Mouse (Mus musculus) intestine, postnatal 0 days (tissue): ENCODE measurements at regions not wholly inside any gene's neighbourhood (a gene's known extent, or its start where the extent isn't known, plus 50 kb on each side); places are given as distances from the start of the nearest gene placed in this dataset.

Experiments
- ATAC-seq: fragments of 200-750 bp; cut with Nextera tagmentation; 2 replicates; pipeline ENCODE4 v1.8.0; 2017; ENCODE audit warnings: mild to moderate bottlenecking, moderate TSS enrichment, moderate library complexity
- H3K27ac ChIP-seq: fragments of 300-500 bp; sonication (generic); 2 replicates; pipeline ENCODE4 v1.5.1; 2014; ENCODE audit warnings: mild to moderate bottlenecking, low read depth, low read length, moderate library complexity
- H3K27me3 ChIP-seq: fragments of 300-500 bp; sonication (generic); replicated peaks from 2 replicates; pipeline ENCODE4 v1.6.1; 2014; ENCODE audit warnings: low read length, mixed read lengths; ENCODE audit not compliant: control insufficient read depth, insufficient read depth
- H3K36me3 ChIP-seq: fragments of 300-500 bp; sonication (generic); 2 replicates; pipeline ENCODE4 v1.6.1; 2014; ENCODE audit warnings: mild to moderate bottlenecking, moderate library complexity; ENCODE audit not compliant: control insufficient read depth, insufficient read depth
- H3K4me1 ChIP-seq: fragments of 300-500 bp; sonication (generic); replicated peaks from 2 replicates; pipeline ENCODE4 v1.6.1; 2014; ENCODE audit warnings: antibody characterized with exemption, low read length, mixed read lengths; ENCODE audit not compliant: control insufficient read depth, insufficient read depth
- H3K4me2 ChIP-seq: fragments of 300-500 bp; sonication (generic); replicated peaks from 2 replicates; pipeline ENCODE4 v1.6.1; 2014; ENCODE audit warnings: low read depth, mild to moderate bottlenecking, moderate library complexity
- H3K4me3 ChIP-seq: fragments of 300-500 bp; sonication (generic); 2 replicates; pipeline ENCODE4 v1.5.1; 2014; ENCODE audit warnings: low read depth, low read length
- H3K9ac ChIP-seq: fragments of 300-500 bp; sonication (generic); 2 replicates; pipeline ENCODE4 v1.6.1; 2014; ENCODE audit warnings: mild to moderate bottlenecking, low read depth, low read length
- H3K9me3 ChIP-seq: fragments of 300-500 bp; sonication (generic); 2 replicates; pipeline ENCODE4 v1.6.1; 2016; ENCODE audit warnings: mixed run types; ENCODE audit not compliant: control insufficient read depth
- CTCF ChIP-seq: sonication (generic); IDR thresholded peaks from 2 replicates; pipeline ENCODE4 v1.5.1; 2016; ENCODE audit warnings: low read depth, mild to moderate bottlenecking, control low read depth, antibody characterized with exemption, moderate library complexity
- WGBS: fragments of 180-500 bp; shearing (Covaris S2); extraction: QIAGEN DNeasy Blood & Tissue Kit; methylation state at CpG from one replicate; pipeline ENCODE4 v1.1.7; 2014; 5-methylcytosine and 5-hydroxymethylcytosine counted together

GRCm38 (mm10) chr11:22677337-22677736 is 165.4 kb downstream of the Tmem17 start:
- no peak for ATAC-seq
- H3K4me3 ChIP-seq: no peak overlapping the region
- no peak overlapping the region for H3K27ac ChIP-seq
- no peak overlapping the region for H3K4me2 ChIP-seq
- TF ChIP-seq CTCF: peak; percentile 79
- no peaks in the 10 kb centered on the region for H3K4me1 ChIP-seq
- H3K36me3 ChIP-seq: no peaks in the 10 kb centered on the region
- 22% methylated on average over 2 of the region's 2 CpGs for WGBS
- no peak overlapping the region for H3K9ac ChIP-seq
- H3K27me3 ChIP-seq: no peaks in the 10 kb centered on the region
- H3K9me3 ChIP-seq: no peaks in the 10 kb centered on the region

- Histone ChIP-seq H3K27ac (no peak overlapping the region), H3K36me3 (no peaks in the 10 kb centered on the region), H3K4me1 (no peaks in the 10 kb centered on the region), H3K9ac (no peak overlapping the region), H3K4me3 (no peak overlapping the region), H3K9me3 (no peaks in the 10 kb centered on the region), H3K4me2 (no peak overlapping the region), H3K27me3 (no peaks in the 10 kb centered on the region)
- WGBS: 87% methylated on average over 4 of the region's 4 CpGs
- TF ChIP-seq CTCF: no peak
- ATAC-seq: no peak
These were observed 172.7 kb downstream of the Tmem17 start for GRCm38 (mm10) chr11:22684576-22684975.

DNA sequence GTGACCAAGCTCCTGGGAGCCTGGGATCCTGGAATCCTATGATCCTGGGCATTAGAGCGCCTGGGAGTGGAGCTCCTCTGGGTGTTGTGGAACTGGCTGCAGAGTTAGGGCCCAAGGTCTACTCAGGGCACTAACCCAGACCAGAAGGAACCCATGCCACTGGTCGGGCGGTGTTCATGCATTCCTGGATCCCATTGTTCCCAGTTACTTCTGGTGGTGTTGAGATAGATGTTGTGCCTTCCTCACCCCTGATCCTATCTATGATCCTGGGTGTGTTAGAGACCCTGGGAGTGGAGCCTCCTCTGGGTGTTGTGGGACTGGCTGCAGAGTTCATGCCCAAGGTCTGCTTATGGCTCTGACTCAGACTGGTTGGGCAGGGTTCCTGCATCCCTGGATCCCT is 169.9 kb downstream of the B3gnt2 start:
- H3K27ac ChIP-seq: no peak overlapping the region
- no peaks in the 10 kb centered on the region for H3K36me3 ChIP-seq
- 96% methylated on average over 3 of the region's 3 CpGs for WGBS
- no peak for ATAC-seq
- no peaks in the 10 kb centered on the region for H3K9me3 ChIP-seq
- no peak for TF ChIP-seq CTCF
- H3K4me1 ChIP-seq: no peaks in the 10 kb centered on the region
- no peak overlapping the region for H3K4me3 ChIP-seq
- H3K27me3 ChIP-seq: no peaks in the 10 kb centered on the region
- H3K4me2 ChIP-seq: no peak overlapping the region
- H3K9ac ChIP-seq: no peak overlapping the region

DNA sequence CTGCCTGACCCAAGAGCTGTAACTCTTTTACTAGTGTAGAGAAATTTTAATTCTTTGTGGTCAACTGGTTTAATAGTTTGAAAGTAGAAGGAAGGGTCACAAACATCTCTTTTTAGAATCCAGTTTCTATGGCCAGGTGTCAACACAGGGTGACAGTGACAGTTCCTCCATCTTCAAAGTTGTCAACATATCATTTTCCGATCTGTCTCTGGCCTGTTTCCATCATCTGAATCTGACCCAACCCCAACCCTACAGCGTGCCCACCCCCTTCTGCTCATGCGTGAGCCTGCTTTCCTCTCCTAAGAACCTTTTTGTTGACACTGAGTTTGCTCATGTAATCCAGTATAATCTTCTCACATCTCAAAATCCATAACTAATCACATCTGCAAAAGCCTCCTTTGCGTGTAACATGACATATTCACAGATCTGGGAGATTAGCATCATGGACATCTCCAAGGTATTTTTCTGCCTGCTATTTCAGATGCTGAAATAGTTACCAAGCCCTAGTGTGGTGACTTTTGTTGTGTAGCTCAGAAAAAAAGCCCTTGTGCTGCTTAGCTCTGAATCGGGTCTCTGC is 168.4 kb downstream of the B3gnt2 start:
- no peak overlapping the region for H3K4me2 ChIP-seq
- H3K27me3 ChIP-seq: no peaks in the 10 kb centered on the region
- TF ChIP-seq CTCF: no peak
- H3K9me3 ChIP-seq: no peaks in the 10 kb centered on the region
- 71% methylated on average over 5 of the region's 5 CpGs for WGBS
- H3K9ac ChIP-seq: no peak overlapping the region
- H3K4me1 ChIP-seq: no peaks in the 10 kb centered on the region
- H3K36me3 ChIP-seq: no peaks in the 10 kb centered on the region
- no peak overlapping the region for H3K4me3 ChIP-seq
- no peak overlapping the region for H3K27ac ChIP-seq
- no peak for ATAC-seq

- H3K36me3 ChIP-seq: no peaks in the 10 kb centered on the region
- peak; percentile 35 for TF ChIP-seq CTCF
- H3K27me3 ChIP-seq: no peaks in the 10 kb centered on the region
- ATAC-seq: no peak
- H3K4me1 ChIP-seq: no peaks in the 10 kb centered on the region
- no peak overlapping the region for H3K27ac ChIP-seq
- H3K9me3 ChIP-seq: no peaks in the 10 kb centered on the region
- 30% methylated on average over 1 of the region's 1 CpGs for WGBS
- H3K4me3 ChIP-seq: no peak overlapping the region
- no peak overlapping the region for H3K4me2 ChIP-seq
- H3K9ac ChIP-seq: no peak overlapping the region
These were observed 167.8 kb downstream of the B3gnt2 start for GRCm38 (mm10) chr11:22692941-22693341.

DNA sequence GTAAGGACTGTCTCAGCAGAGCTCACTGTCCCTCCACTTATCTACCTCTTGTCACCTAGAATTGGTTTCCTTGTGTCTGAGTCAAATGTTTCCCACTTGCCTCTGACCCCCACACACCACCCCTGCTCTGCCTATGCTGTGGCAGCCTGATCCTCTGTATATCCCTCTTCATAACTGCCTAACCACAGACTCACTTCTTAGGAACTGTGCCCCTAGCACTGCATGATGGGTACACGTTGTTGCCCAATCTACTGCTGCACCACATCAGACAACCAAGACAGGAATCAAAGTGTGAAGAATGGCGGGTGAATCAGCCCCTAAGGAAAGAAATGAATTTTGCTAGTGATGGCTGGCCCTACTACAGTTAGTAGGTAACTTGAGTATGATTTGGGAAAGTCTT is 167.4 kb downstream of the B3gnt2 start:
- TF ChIP-seq CTCF: no peak
- no peak for ATAC-seq
- Histone ChIP-seq H3K4me1 (no peaks in the 10 kb centered on the region), H3K9me3 (no peaks in the 10 kb centered on the region), H3K36me3 (no peaks in the 10 kb centered on the region), H3K4me2 (no peak overlapping the region), H3K4me3 (no peak overlapping the region), H3K27ac (no peak overlapping the region), H3K27me3 (no peaks in the 10 kb centered on the region), H3K9ac (no peak overlapping the region)
- WGBS: 82% methylated on average over 2 of the region's 2 CpGs

DNA sequence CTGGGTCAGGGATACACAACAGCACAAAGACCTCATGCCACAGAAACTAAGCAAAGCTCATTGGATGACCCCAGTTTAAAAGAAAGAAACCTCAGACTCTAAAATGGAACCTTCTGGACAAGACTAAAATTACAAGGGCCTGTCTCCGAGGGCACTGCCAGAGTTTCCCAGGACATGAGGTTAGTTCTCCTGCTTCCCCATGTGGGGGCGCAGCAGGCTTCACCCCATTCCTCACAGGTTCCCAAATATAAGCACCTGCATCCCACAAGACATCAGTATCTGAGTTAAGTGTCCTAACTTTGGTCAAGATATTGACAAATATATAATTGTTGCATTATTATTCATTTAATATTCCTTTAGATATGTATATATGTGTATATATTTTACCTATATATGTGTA is 166.8 kb downstream of the B3gnt2 start:
- Histone ChIP-seq H3K9ac (no peak overlapping the region), H3K9me3 (no peaks in the 10 kb centered on the region), H3K4me3 (no peak overlapping the region), H3K27ac (no peak overlapping the region), H3K4me1 (no peaks in the 10 kb centered on the region), H3K4me2 (no peak overlapping the region), H3K36me3 (no peaks in the 10 kb centered on the region), H3K27me3 (no peaks in the 10 kb centered on the region)
- peak; percentile 38 for TF ChIP-seq CTCF
- no peak for ATAC-seq
- 90% methylated on average over 2 of the region's 2 CpGs for WGBS
